Mouse (Mus musculus): Measurements from ENCODE around the gene Tmem207. TPM values are rescaled to one million over a fixed set of nuclear protein-coding genes. Genes with fewer than 3 reads are reported as not detected.

Gene Tmem207
- total RNA-seq, 2 experiments from 2014 or later = not detected

DNA sequence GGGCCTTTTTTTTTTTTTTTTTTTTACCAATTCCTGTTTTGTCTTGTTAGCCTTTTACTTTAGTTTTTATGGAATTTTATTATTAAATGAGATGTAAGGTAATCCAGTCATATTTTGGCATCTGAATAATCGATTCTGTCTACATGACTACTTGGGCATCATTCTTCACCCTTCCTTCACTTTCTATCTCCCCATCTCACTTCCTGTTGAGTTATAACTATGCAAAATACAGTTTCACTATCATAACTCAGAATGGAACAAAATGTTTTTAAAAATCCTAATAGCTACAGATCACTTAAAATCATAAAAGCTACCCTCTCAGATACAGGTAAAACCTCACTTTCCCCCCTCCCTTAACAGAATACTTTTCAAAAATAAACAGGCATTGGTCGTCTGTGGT is 70.4 kb downstream of the Tmem207 start:
- DNase-seq (ENCODE audit: low spot score in 2 of 2) = no peak

DNA sequence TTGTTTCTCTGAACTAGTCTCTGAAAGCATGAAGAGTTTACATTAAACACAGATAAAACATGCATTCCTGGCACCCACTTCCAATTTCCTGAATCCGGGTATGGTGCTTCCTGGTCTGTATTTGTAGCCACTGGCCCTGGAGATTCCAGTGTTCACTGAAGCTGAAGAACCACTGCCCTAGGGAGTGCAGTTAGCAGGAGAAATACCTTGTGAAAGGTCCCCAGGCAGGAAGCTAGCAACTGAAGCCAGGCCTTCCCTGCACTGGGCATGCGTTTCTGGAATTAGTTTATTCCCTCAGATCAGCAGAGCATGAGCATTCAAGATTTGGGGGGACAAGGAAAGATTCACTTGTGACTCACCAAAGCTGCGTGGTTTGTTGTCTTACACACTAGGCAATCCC is 72.4 kb downstream of the Tmem207 start:
- DNase-seq (ENCODE audit: low spot score in 2 of 2) = no peak

Other genes starting within 250 kb of the Tmem207 start
- gene Cldn1, start 154.9 kb downstream of the Tmem207 start, total RNA-seq (2021) = 1 to 10 TPM; 7.7 to 8.0 TPM
- gene Cldn16, start 63.6 kb downstream of the Tmem207 start, total RNA-seq (2021) = not detected
- gene Il1rap, start 54.9 kb upstream of the Tmem207 start, total RNA-seq (2021) = 1 to 10 TPM; 6.8 to 7.0 TPM